Mouse (Mus musculus): Measurements from ENCODE around the gene Zfp446. TPM values are rescaled to one million over a fixed set of nuclear protein-coding genes. Genes with fewer than 3 reads are reported as not detected.

Gene Zfp446
- polyA plus RNA-seq, 1 experiment from 2014 or later = 3.9 TPM

DNA sequence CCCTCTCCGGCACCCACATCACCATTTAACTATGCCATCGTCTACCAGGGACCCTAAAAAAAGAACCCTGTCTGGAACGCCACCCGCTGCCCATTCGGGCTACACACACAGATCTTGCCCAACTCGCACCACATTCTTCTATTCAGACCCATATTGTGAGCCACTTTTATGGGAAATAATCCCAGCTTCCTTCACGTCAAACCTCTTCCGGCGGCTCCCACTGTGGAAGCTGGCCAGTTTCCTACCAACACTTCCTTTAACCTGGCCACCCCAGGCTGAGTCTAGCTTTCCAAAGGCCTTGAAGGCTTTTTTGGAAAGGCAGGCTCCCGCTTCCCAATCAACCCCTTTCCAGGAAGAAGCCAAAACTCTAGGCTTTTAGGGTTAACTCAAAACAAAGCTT lies 28.9 kb downstream of the Zfp446 start:
- no peaks in the 10 kb centered on the region for H3K36me3 ChIP-seq (ENCODE audit: insufficient read depth, low read length)
- WGBS = 83% methylated on average over 10 of the region's 10 CpGs
- no peaks in the 10 kb centered on the region for H3K27me3 ChIP-seq (replicated peaks; ENCODE audit: insufficient read depth, low read length)
- no peak overlapping the region for H3K4me3 ChIP-seq (ENCODE audit: low read depth, low read length)
- no peak overlapping the region for H3K9ac ChIP-seq (replicated peaks; ENCODE audit: low read depth)
- no peak for DNase-seq (ENCODE audit: low spot score)
- no peak overlapping the region for H3K4me2 ChIP-seq (replicated peaks; ENCODE audit: low read depth, low read length)
- ATAC-seq = no peak
- TF ChIP-seq CTCF (IDR thresholded peaks at IDR 0.05) (no peak), EP300 (IDR thresholded peaks at IDR 0.05) (no peak)
- no peaks in the 10 kb centered on the region for H3K9me3 ChIP-seq (ENCODE audit: low read length)
- peaks cover 7% of the 10 kb centered on the region; the same call in 1 of the 2 replicates for H3K4me1 ChIP-seq (ENCODE audit: insufficient read depth, low read depth, low read length)
- H3K27ac ChIP-seq (ENCODE audit: low read length) = no peak overlapping the region

DNA sequence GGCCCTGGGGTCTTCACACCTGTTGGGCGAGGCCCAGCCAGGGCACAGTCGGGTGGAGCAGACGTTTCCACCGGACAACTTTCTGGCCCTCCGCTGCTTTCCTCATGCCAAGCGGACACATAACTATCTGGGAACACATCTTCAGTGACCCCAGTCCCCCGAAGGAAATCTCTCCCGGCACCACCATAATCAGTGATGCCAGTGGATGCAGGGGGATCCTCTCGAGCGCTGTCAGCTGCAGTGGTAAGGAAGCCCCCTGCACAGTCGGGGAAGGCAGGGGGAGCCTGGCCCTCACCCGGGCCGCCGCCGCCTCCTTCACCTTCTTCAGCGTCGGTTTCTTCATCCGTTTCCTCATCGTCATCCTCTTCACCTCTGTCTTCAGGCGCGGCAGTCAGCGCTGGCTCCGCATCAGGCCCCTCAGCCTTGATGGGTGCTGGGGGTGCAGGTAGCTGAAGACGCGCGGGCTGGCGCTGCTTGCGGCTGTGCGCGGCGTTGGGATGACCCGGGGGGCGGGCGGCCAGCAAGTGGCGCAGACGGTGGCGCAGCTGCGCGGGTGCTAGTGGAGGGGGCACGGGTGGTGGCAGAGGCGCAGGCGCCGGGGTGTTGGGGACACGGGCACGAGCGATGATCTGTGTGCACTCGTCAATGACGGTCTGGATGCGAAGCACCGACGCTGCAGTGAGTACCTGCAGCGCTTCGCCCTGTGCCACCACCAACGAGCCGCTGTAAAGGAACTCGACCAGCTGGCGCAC lies 29.9 kb downstream of the Zfp446 start:
- Histone ChIP-seq H3K27ac (ENCODE audit: low read length) (no peak overlapping the region), H3K27me3 (replicated peaks; ENCODE audit: insufficient read depth, low read length) (no peaks in the 10 kb centered on the region), H3K4me2 (replicated peaks; ENCODE audit: low read depth, low read length) (no peak overlapping the region), H3K9me3 (ENCODE audit: low read length) (no peaks in the 10 kb centered on the region), H3K9ac (replicated peaks; ENCODE audit: low read depth) (no peak overlapping the region), H3K4me3 (ENCODE audit: low read depth, low read length) (no peak overlapping the region), H3K36me3 (ENCODE audit: insufficient read depth, low read length) (no peaks in the 10 kb centered on the region), H3K4me1 (ENCODE audit: insufficient read depth, low read depth, low read length) (peaks cover 7% of the 10 kb centered on the region; the same call in 1 of the 2 replicates)
- DNase-seq (ENCODE audit: low spot score) (no peak), ATAC-seq (no peak)
- 57% methylated on average over 55 of the region's 57 CpGs for WGBS
- TF ChIP-seq EP300 (IDR thresholded peaks at IDR 0.05) = no peak
- TF ChIP-seq CTCF (IDR thresholded peaks at IDR 0.05) = no peak

DNA sequence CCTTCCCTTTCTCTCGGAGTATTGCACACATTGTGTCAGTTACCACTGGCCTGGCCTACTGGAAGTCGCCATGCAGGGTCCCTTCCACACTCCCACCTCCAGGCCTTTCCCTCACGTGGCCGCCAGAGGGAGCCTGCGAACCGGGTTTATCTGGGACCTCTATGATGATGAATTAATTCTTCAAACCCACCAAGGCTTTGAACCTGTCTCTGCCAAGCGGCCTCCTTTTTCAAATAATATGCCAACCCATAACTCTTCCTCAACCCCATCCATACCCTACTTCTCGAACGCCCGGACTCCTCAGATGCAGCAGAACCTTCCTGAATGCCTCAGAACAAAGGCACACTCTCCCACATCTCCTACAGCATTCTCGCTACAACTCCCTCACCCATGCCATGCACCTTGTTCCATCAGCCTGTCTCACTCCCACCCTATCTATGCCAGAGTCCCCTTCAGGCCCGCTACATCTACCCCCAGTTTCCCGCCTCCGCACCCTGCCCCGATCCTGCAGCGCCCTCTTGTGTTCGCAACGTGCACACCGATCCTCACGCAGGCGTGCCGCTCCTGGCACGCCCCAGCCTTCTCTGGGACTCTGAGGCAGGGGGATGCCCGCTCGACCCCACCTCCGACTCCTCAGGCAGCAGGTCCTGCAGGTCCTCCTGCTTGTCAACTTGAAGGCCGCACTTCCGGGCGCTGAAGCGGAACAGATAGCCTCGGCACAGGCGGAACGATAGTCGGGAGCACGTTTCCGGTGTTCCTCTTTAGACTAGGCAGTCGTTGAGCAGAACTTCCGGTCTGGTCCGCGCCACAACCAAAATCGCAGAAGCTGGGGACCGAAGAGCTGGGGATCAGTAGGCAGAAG lies 31.7 kb downstream of the Zfp446 start:
- peak overlapping the region; percentile 75 for H3K9ac ChIP-seq (replicated peaks; ENCODE audit: low read depth)
- peak; percentile 92 for ATAC-seq
- DNase-seq (ENCODE audit: low spot score) = peak; percentile 95
- H3K27me3 ChIP-seq (replicated peaks; ENCODE audit: insufficient read depth, low read length) = no peaks in the 10 kb centered on the region
- TF ChIP-seq CTCF (IDR thresholded peaks at IDR 0.05) (peak; percentile 89), EP300 (IDR thresholded peaks at IDR 0.05) (no peak; the same call in none of the 2 replicates)
- H3K27ac ChIP-seq (ENCODE audit: low read length) = peak overlapping the region; percentile 89
- peaks cover 7% of the 10 kb centered on the region; the same call in 1 of the 2 replicates for H3K4me1 ChIP-seq (ENCODE audit: insufficient read depth, low read depth, low read length)
- peak overlapping the region; percentile 82 for H3K4me2 ChIP-seq (replicated peaks; ENCODE audit: low read depth, low read length)
- WGBS = 1% methylated on average over 42 of the region's 42 CpGs
- peak overlapping the region; percentile 70 for H3K4me3 ChIP-seq (ENCODE audit: low read depth, low read length)
- H3K36me3 ChIP-seq (ENCODE audit: insufficient read depth, low read length) = no peaks in the 10 kb centered on the region
- H3K9me3 ChIP-seq (ENCODE audit: low read length) = no peaks in the 10 kb centered on the region

DNA sequence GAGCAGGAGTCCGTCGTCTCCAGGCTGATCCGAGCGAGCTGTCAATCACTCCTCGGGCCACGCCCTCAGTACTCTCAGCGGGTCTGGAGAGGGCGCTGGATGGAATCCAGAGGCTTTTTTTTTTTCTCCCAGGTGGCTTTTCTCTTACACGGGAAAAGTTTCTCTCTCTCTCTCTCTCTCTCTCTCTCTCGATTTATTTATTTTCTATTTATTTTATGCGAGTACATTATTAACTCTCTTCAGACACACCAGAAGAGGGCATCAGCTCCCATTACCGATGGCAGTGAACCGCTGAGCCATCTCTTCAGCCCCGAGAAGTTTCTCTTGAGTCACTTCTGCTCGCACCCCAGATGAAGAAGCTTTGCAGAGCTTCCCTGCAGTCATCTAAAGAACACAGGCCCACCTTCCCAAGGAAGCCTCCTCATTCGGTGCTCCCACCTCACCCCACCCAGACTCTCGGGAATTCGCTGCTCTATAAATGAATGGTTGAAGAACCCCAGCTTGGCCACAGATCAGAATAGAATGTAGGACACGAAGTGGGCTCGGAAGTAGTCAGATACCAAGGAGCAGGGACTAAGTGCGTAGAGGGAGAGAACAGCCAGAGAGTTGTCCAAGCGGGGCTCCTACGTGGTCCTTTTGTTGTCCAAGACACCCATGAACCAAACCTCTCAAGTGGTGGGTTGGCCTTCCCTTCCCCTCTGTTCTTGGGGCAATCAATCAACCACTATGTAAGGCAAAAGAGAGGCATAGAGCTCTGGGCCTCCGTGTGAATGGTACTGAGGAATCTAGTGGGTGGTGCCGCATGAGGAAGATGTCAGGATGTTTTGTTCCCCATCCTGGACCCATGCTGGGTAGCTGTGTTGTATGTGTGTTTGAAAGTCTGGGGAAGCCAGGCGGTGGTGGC lies 32.6 kb downstream of the Zfp446 start, which contains the start of gene Zbtb45:
Gene Zbtb45 (minus strand): TSS at position 30 of the 904 bp plus-strand sequence.
- TF ChIP-seq CTCF (IDR thresholded peaks at IDR 0.05) (no peak), EP300 (IDR thresholded peaks at IDR 0.05) (no peak)
- H3K9ac ChIP-seq (replicated peaks; ENCODE audit: low read depth) = peak within 1 kb of the TSS; percentile 75
- peak within 1 kb of the TSS; percentile 82 for H3K4me2 ChIP-seq (replicated peaks; ENCODE audit: low read depth, low read length)
- no peak for DNase-seq (ENCODE audit: low spot score)
- peaks cover 7% of the 10 kb centered on the region; the same call in 1 of the 2 replicates for H3K4me1 ChIP-seq (ENCODE audit: insufficient read depth, low read depth, low read length)
- H3K36me3 ChIP-seq (ENCODE audit: insufficient read depth, low read length) = no peaks in the 10 kb centered on the region
- H3K4me3 ChIP-seq (ENCODE audit: low read depth, low read length) = peak within 1 kb of the TSS; percentile 70
- H3K27ac ChIP-seq (ENCODE audit: low read length) = peak within 1 kb of the TSS; percentile 89
- H3K27me3 ChIP-seq (replicated peaks; ENCODE audit: insufficient read depth, low read length) = no peaks in the 10 kb centered on the region
- H3K9me3 ChIP-seq (ENCODE audit: low read length) = no peaks in the 10 kb centered on the region
- ATAC-seq = no peak
- WGBS = 12% methylated on average over 26 of the region's 26 CpGs

DNA sequence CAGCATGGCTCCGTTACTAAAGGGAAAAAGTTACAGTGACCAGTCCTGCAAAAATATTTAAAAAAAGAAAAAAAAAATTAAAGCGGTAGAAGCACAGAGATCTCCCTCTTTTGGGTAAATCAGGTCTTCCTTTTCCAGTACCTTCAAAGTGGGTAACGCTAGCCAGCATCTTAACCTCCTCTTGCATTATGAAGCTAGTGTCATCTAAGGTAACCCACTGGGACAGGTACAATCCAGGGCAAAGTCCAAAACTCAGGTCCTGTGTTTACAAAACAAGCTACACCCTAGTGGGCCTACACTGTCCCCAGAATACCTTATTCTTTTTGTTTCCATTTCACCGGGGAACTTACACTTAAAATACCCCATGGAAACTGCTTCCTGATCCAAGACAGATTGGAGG lies 36.0 kb downstream of the Zfp446 start:
- Histone ChIP-seq H3K4me1 (ENCODE audit: insufficient read depth, low read depth, low read length) (peaks cover 7% of the 10 kb centered on the region; the same call in 1 of the 2 replicates), H3K36me3 (ENCODE audit: insufficient read depth, low read length) (no peaks in the 10 kb centered on the region), H3K4me3 (ENCODE audit: low read depth, low read length) (no peak overlapping the region), H3K27ac (ENCODE audit: low read length) (no peak overlapping the region), H3K9me3 (ENCODE audit: low read length) (no peaks in the 10 kb centered on the region), H3K4me2 (replicated peaks; ENCODE audit: low read depth, low read length) (no peak overlapping the region), H3K27me3 (replicated peaks; ENCODE audit: insufficient read depth, low read length) (no peaks in the 10 kb centered on the region), H3K9ac (replicated peaks; ENCODE audit: low read depth) (no peak overlapping the region)
- ATAC-seq = no peak
- no peak for TF ChIP-seq CTCF (IDR thresholded peaks at IDR 0.05)
- TF ChIP-seq EP300 (IDR thresholded peaks at IDR 0.05) = no peak
- WGBS = 57% methylated on average over 4 of the region's 4 CpGs
- DNase-seq (ENCODE audit: low spot score) = no peak

Data from lung, postnatal 0 days (tissue).